Mouse (Mus musculus): ENCODE measurements around the gene Arhgef40. TPM values are rescaled to one million over a fixed set of nuclear protein-coding genes. Genes with fewer than 3 reads are reported as not detected.

The Arhgef40 gene
- total RNA-seq, 2 experiments from 2014 or later, result 30.3 to 34.7 TPM

GRCm38 (mm10) chr14:51996866-51997265 lies 12.3 kb downstream of the Arhgef40 start:
- no peak for DNase-seq

GRCm38 (mm10) chr14:51997483-51997882 lies 13.0 kb downstream of the Arhgef40 start:
- no peak for DNase-seq
- intact Hi-C loops (cut with DNase I), result no loop called here

More at GRCm38 (mm10) chr14:51996866-51997265, 12.3 kb downstream of the Arhgef40 start:
- intact Hi-C loops (cut with DNase I), result no loop called here

- intact Hi-C loops (cut with DNase I), result loop anchor here (2.0 kb wide), 1 partner anchor 17 kb away; no protein-coding TSS in a partner anchor
- DNase-seq, result no peak
Measured at GRCm38 (mm10) chr14:52003981-52004495, 19.5 kb downstream of the Arhgef40 start.

- intact Hi-C loops (cut with DNase I), result loop anchor here (2.0 kb wide), 1 partner anchor 18 kb away; no protein-coding TSS in a partner anchor
- DNase-seq, result no peak
Measured at GRCm38 (mm10) chr14:52005141-52005540, 20.6 kb downstream of the Arhgef40 start.

GRCm38 (mm10) chr14:52005616-52006015 lies 21.1 kb downstream of the Arhgef40 start:
- intact Hi-C loops (cut with DNase I), result loop anchor here (2.0 kb wide), 1 partner anchor 19 kb away; no protein-coding TSS in a partner anchor
- no peak for DNase-seq

- DNase-seq, result no peak
- intact Hi-C loops (cut with DNase I), result no loop called here
Measured at GRCm38 (mm10) chr14:52006241-52006640, 21.7 kb downstream of the Arhgef40 start.

- DNase-seq, result no peak
- intact Hi-C loops (cut with DNase I), result no loop called here
Measured at GRCm38 (mm10) chr14:52006771-52007170, 22.3 kb downstream of the Arhgef40 start.

- peak; percentile 90 to 93 for DNase-seq
- intact Hi-C loops (cut with DNase I), result loop anchor here (2.0 kb wide), 2 partner anchors 14 to 106 kb away; no protein-coding TSS in a partner anchor
Measured at GRCm38 (mm10) chr14:52008321-52009203, 24.0 kb downstream of the Arhgef40 start.

- DNase-seq, result no peak
- intact Hi-C loops (cut with DNase I), result loop anchor here (2.0 kb wide), 2 partner anchors 13 to 107 kb away; no protein-coding TSS in a partner anchor
Measured at GRCm38 (mm10) chr14:52009361-52009760, 24.8 kb downstream of the Arhgef40 start.

GRCm38 (mm10) chr14:52009841-52010240 lies 25.3 kb downstream of the Arhgef40 start:
- DNase-seq, result no peak
- intact Hi-C loops (cut with DNase I), result loop anchor here (2.0 kb wide), 2 partner anchors 13 to 107 kb away; no protein-coding TSS in a partner anchor

- intact Hi-C loops (cut with DNase I), result no loop called here
Measured at GRCm38 (mm10) chr14:52010446-52011111, 26.1 kb downstream of the Arhgef40 start.

GRCm38 (mm10) chr14:52011683-52012082 lies 27.2 kb downstream of the Arhgef40 start:
- intact Hi-C loops (cut with DNase I), result no loop called here
- DNase-seq, result no peak

More at GRCm38 (mm10) chr14:52010446-52011111, 26.1 kb downstream of the Arhgef40 start:
- DNase-seq, result no peak

- intact Hi-C loops (cut with DNase I), result no loop called here
- DNase-seq, result no peak
Measured at GRCm38 (mm10) chr14:52012085-52012484, 27.6 kb downstream of the Arhgef40 start.

GRCm38 (mm10) chr14:52012553-52012952 lies 28.0 kb downstream of the Arhgef40 start:
- no peak for DNase-seq
- intact Hi-C loops (cut with DNase I), result no loop called here

GRCm38 (mm10) chr14:52013021-52013610 lies 28.6 kb downstream of the Arhgef40 start:
- DNase-seq, result no peak
- intact Hi-C loops (cut with DNase I), result no loop called here

- DNase-seq, result peak; percentile 37 to 48
Measured at GRCm38 (mm10) chr14:52013771-52014219, 29.3 kb downstream of the Arhgef40 start.

GRCm38 (mm10) chr14:52014271-52014760 lies 29.8 kb downstream of the Arhgef40 start:
- intact Hi-C loops (cut with DNase I), result no loop called here
- DNase-seq, result peak in 1 of 2 experiments; percentile 44

More at GRCm38 (mm10) chr14:52013771-52014219, 29.3 kb downstream of the Arhgef40 start:
- intact Hi-C loops (cut with DNase I), result no loop called here

GRCm38 (mm10) chr14:52014761-52015311 lies 30.3 kb downstream of the Arhgef40 start:
- DNase-seq, result peak; percentile 43 to 68
- intact Hi-C loops (cut with DNase I), result no loop called here

GRCm38 (mm10) chr14:52015445-52016100 lies 31.1 kb downstream of the Arhgef40 start, which contains the start of gene Tmem253:
Gene Tmem253 (plus strand): TSS chr14:52015658.
- intact Hi-C loops (cut with DNase I), result no loop called here
- DNase-seq, result no peak
